Mouse (Mus musculus): ENCODE data around the gene Lypd9. TPM values are rescaled to one million over a fixed set of nuclear protein-coding genes. Genes with fewer than 3 reads are reported as not detected.

Lypd9 gene
- not detected in 2 replicates for polyA plus RNA-seq (2012; rRNA removed)

GRCm38 (mm10) chr11:58452759-58453158 is at the start of gene Lypd9:
TSS of gene Lypd9 (minus strand) at chr11:58452923.

GRCm38 (mm10) chr11:58502472-58502871 is 49.7 kb upstream of the Lypd9 start, which contains the start of gene Olfr331:
TSS of gene Olfr331 (minus strand) at chr11:58502572.

GRCm38 (mm10) chr11:58492455-58492854 is 39.7 kb upstream of the Lypd9 start, which contains the start of gene Olfr332:
TSS of gene Olfr332 (minus strand) at chr11:58492555.

GRCm38 (mm10) chr11:58462170-58462569 is 9.4 kb upstream of the Lypd9 start, which contains the start of gene Olfr30:
TSS of gene Olfr30 (minus strand) at chr11:58462270.

GRCm38 (mm10) chr11:58432259-58432658 is 20.5 kb downstream of the Lypd9 start, which contains the start of gene Gm12253:
TSS of gene Gm12253 (plus strand) at chr11:58432559.

GRCm38 (mm10) chr11:58420815-58421214 is 31.9 kb downstream of the Lypd9 start, which contains the start of gene 1810065E05Rik:
TSS of gene 1810065E05Rik (plus strand) at chr11:58421111.

Other genes with a start within 250 kb of the Lypd9 start
- gene 4930438A08Rik, start 178.1 kb downstream of the Lypd9 start, polyA plus RNA-seq (2012; rRNA removed), result 0.05 TPM in 1 of 2 replicates, not detected in the other
- gene Zfp692, start 145.9 kb downstream of the Lypd9 start, polyA plus RNA-seq (2012; rRNA removed), result 43.0 and 45.3 TPM in 2 replicates
- gene Zfp672, start 122.6 kb downstream of the Lypd9 start, polyA plus RNA-seq (2012; rRNA removed), result 46.9 and 49.0 TPM in 2 replicates
- 36.8 and 41.1 TPM in 2 replicates for gene Sh3bp5l, start 122.2 kb downstream of the Lypd9 start, polyA plus RNA-seq (2012; rRNA removed)
- 11,928 and 12,556 TPM in 2 replicates for gene Lypd8, start 73.9 kb downstream of the Lypd9 start, polyA plus RNA-seq (2012; rRNA removed)
- gene 1810065E05Rik, start 31.8 kb downstream of the Lypd9 start, polyA plus RNA-seq (2012; rRNA removed), result 344 and 578 TPM in 2 replicates
- not detected in 2 replicates for gene Gm12253, start 20.4 kb downstream of the Lypd9 start, polyA plus RNA-seq (2012; rRNA removed)
- not detected in 2 replicates for gene Olfr30, start 9.3 kb upstream of the Lypd9 start, polyA plus RNA-seq (2012; rRNA removed)
- gene Olfr332, start 39.6 kb upstream of the Lypd9 start, polyA plus RNA-seq (2012; rRNA removed), result not detected in 2 replicates
- not detected in 2 replicates for gene Olfr331, start 49.6 kb upstream of the Lypd9 start, polyA plus RNA-seq (2012; rRNA removed)
- not detected in 2 replicates for gene Olfr330, start 81.9 kb upstream of the Lypd9 start, polyA plus RNA-seq (2012; rRNA removed)
- gene Olfr329-ps, start 93.5 kb upstream of the Lypd9 start, polyA plus RNA-seq (2012; rRNA removed), result not detected in 2 replicates
- gene Olfr328, start 102.7 kb upstream of the Lypd9 start, polyA plus RNA-seq (2012; rRNA removed), result not detected in 2 replicates
- gene Olfr224, start 117.6 kb upstream of the Lypd9 start, polyA plus RNA-seq (2012; rRNA removed), result not detected in 2 replicates
- not detected in 2 replicates for gene Olfr325, start 124.8 kb upstream of the Lypd9 start, polyA plus RNA-seq (2012; rRNA removed)
- not detected in 2 replicates for gene Olfr324, start 142.2 kb upstream of the Lypd9 start, polyA plus RNA-seq (2012; rRNA removed)
- 7.3 and 7.4 TPM in 2 replicates for gene 2210407C18Rik, start 163.2 kb upstream of the Lypd9 start, polyA plus RNA-seq (2012; rRNA removed)
- gene Olfr323, start 177.6 kb upstream of the Lypd9 start, polyA plus RNA-seq (2012; rRNA removed), result not detected in 2 replicates
- not detected in 2 replicates for gene Trim58, start 187.5 kb upstream of the Lypd9 start, polyA plus RNA-seq (2012; rRNA removed)
- not detected in 2 replicates for gene Olfr322, start 205.9 kb upstream of the Lypd9 start, polyA plus RNA-seq (2012; rRNA removed)
- not detected in 2 replicates for gene Olfr320, start 228.2 kb upstream of the Lypd9 start, polyA plus RNA-seq (2012; rRNA removed)
- gene Olfr319, start 246.2 kb upstream of the Lypd9 start, polyA plus RNA-seq (2012; rRNA removed), result not detected in 2 replicates